Mouse (Mus musculus) megakaryocyte-erythroid progenitor cell, adult 5 weeks (primary cell): ENCODE results near the gene Gm49383. TPM values are rescaled to one million over a fixed set of nuclear protein-coding genes. Genes with fewer than 3 reads are reported as not detected.

Source experiments
- polyA plus RNA-seq: library from polyadenylated mRNA; stranded (reverse); fragments of >175 nt; gene quantifications from 2 replicates; pipeline ENCODE4 v1.2.3, GENCODE M21; 2012

Gm49383 gene
- 40.4 and 45.3 TPM in 2 replicates for polyA plus RNA-seq

GRCm38 (mm10) chr12:69196444-69197377 lies at the start of gene Gm49383:
Gm49383 (minus strand) TSS chr12:69197104.

DNA sequence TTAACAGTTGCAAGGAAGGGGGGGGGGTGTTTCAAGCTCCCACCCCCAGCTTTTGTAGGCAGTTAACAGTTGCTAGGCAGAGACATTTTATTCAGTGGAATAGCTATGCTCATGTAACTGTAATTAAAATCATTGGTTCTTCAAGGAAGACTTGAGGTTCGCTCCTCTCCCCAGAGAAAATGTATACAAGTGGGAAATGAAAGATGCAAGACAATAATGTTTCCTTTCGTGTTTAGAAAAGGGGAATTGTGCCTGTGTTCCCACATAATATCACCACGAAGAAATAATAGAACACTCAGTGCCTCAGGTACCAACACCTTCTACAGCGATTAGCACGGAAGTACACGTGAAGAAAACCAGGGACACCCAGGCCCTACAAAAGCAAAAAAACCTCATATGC lies 44.0 kb upstream of the Gm49383 start, which contains the start of gene Klhdc1:
TSS of gene Klhdc1 (plus strand) at position 301 of the 400 bp plus-strand sequence.

DNA sequence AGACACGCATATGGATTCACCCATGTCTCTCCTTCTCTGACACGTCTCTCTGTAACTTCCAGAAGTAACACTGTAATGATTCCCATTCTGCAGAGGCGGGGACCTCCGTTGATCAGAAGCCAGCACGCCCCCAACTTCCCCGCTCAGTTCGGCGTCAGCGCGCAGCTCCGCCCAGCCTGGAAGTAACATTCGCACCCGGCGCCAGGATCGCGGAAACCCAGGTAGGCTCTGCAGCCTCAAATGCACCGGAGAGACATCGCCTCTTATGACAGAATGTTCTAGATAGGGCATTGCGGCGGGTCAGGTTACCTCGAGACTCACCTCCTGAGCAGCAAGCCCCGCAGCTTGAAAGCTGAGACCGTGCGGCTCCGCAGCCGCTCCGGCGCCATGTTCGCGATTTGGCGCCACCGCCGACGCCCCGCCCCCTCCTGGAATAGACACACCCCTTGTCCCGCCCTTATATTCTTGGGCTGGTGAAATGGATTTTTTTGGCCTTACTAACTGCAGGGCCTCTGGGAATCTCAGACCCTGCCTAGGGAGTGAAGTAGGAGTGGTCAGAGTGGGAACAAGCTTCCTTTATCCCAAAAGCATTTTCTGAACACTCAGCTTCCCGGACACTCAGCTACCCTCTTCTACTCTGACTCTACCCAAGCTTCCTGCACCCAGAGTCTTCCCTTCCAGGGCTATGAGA lies 31.0 kb upstream of the Gm49383 start, which contains the start of gene Pole2:
TSS of gene Pole2 (minus strand) at position 420 of the 691 bp plus-strand sequence.

DNA sequence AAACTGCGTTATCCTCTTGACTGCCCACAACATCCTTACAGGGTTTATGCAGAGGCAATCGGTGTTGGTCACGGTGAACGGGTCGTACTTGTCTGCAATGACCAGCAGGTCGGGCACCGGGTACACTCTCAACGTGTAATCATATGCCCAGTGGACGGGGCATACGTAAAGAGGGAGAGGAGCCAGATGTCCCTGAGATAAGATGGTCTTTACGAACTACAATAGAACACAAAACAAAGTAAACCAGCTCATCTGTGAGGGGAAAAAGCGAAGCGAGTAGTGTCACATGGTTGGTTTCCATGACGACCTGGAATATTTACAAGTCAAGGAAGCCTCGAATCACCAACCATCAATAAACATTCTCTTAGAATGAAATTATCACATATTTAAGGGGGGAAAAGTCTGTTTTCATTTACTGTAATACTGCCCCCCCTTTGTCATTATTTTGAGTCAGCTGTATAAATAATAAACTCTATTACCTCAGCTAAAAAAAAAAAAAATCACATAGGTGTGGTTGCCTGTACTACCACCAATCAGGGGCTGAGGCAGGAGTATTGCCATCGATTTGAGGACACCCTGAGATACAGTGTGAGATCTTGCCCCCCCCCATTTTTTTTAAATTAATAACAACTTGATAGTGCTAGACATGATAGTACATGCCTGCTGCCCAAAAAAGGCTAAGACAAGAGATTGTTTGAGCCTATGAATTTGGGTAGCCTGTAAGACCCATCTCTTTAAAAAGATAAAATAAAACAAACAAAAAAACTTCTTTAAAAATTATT lies 7.3 kb upstream of the Gm49383 start, which contains the start of gene Gm49384:
TSS of gene Gm49384 (minus strand) at position 216 of the 782 bp plus-strand sequence.

DNA sequence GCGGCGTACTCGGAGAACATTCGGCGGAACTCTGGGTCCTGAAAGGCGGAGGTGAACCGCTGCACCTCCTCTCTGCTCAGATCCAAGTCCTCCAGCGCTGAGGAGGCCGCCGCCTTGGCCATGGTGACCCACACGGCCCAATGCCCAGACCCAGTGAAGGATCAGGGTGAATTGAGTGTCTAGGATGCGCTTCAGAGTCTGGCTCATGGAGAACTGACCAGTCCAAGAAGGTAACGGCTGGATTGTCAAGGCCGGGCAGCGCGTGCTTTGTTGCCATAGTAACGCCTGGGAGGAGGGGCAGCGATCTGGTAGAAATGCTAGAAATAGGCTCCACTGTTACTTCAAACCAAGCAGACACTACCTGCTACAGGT lies 1.2 kb upstream of the Gm49383 start, which contains the start of gene Dnaaf2:
TSS of gene Dnaaf2 (minus strand) at position 266 of the 372 bp plus-strand sequence.

DNA sequence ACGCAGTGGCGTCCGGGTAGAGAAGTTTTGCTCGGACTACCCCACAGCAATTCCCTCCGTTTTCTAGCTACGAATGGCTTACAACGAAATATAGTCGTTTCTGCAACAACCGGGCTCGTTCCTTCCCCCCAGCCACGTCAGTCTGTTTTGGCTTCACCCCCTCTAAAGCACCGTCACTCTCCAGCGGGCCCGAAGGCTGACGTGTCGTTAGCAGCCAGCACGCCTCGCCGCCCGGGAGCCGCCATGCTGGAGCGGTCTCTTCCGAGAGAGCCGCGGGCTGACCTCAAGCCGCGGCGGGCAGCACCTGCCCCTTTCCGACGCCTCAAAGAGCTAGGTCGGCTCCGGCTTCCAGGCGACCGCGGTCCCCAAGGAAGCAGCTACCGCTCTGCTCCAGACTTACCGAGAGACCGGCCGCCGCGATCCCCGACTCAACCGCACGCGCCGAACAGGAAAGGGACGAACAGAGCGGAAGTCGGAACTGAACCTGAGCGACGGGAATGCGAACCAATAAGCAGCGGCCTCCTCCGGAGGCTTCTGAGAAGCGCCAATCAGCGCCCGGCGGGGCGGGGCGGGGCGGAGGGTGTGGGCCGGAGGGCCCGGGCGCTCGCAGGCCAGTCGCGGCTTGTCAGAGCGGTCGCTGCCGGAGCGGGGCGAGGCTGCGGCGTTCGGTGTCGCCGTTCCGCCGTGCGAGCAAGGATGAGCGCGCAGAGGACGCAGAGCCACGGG lies 13.2 kb downstream of the Gm49383 start, which contains the start of the genes Rpl36al and Mgat2:
TSS of gene Rpl36al (minus strand) at position 501 of the 726 bp plus-strand sequence.
TSS of gene Mgat2 (plus strand) at position 575 of the 726 bp plus-strand sequence.

DNA sequence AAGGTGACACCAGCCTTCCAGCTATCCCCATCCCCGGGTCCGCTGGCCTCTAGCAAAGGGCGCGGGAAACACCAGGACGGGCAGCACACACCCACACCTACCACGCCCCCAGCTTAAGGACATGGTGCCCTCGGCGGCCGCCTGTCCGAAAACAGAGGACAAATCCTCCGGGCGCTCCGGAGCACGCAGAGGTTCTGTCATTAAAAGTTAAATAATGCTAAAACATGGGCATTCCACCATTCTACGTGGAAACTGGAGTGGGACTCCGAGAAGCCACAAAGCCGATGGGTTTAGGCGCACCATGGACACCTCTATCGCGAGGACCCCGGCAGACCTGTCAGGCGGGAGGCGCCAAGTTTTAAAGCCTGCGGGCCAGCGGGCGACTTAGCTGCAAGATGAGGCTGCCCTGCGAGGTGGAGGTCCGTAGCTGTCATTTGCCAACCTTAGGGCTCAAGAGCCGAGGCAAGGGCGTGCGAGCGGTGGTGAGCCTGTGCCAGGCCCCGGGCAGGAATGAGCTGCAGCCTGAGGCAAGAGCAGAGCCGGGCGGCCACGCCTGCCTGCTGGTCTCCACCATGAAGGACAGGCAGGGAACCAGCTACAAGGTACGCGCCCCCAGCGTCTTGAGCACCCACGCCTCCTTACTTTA lies 28.3 kb downstream of the Gm49383 start, which contains the start of gene Lrr1:
TSS of gene Lrr1 (plus strand) at position 354 of the 646 bp plus-strand sequence.

GRCm38 (mm10) chr12:69158765-69159577 lies 37.9 kb downstream of the Gm49383 start, which contains the start of gene Rps29:
Rps29 (minus strand) TSS chr12:69159186.

Other genes starting within 250 kb of the Gm49383 start
- gene Rps29, start 37.9 kb downstream of the Gm49383 start, polyA plus RNA-seq, result 1,801 and 1,826 TPM in 2 replicates
- 21.8 and 27.0 TPM in 2 replicates for gene Lrr1, start 28.3 kb downstream of the Gm49383 start, polyA plus RNA-seq
- gene Rpl36al, start 13.0 kb downstream of the Gm49383 start, polyA plus RNA-seq, result 82.0 and 82.7 TPM in 2 replicates
- 52.9 and 53.9 TPM in 2 replicates for gene Mgat2, start 12.9 kb downstream of the Gm49383 start, polyA plus RNA-seq
- 3.6 and 4.9 TPM in 2 replicates for gene Dnaaf2, start 1.3 kb upstream of the Gm49383 start, polyA plus RNA-seq
- not detected in 2 replicates for gene Gm49384, start 7.2 kb upstream of the Gm49383 start, polyA plus RNA-seq
- gene Pole2, start 31.1 kb upstream of the Gm49383 start, polyA plus RNA-seq, result 10.0 and 17.5 TPM in 2 replicates
- 5.8 and 10.9 TPM in 2 replicates for gene Klhdc1, start 44.1 kb upstream of the Gm49383 start, polyA plus RNA-seq
- gene Klhdc2, start 99.6 kb upstream of the Gm49383 start, polyA plus RNA-seq, result 20.6 and 22.4 TPM in 2 replicates
- 3.5 and 4.8 TPM in 2 replicates for gene Nemf, start 160.1 kb upstream of the Gm49383 start, polyA plus RNA-seq
- 291 and 319 TPM in 2 replicates for gene Arf6, start 175.0 kb upstream of the Gm49383 start, polyA plus RNA-seq
- gene Gm9887, start 175.4 kb upstream of the Gm49383 start, polyA plus RNA-seq, result 1.7 and 3.2 TPM in 2 replicates